Mouse (Mus musculus): ENCODE measurements around the gene Sec22a.

DNA sequence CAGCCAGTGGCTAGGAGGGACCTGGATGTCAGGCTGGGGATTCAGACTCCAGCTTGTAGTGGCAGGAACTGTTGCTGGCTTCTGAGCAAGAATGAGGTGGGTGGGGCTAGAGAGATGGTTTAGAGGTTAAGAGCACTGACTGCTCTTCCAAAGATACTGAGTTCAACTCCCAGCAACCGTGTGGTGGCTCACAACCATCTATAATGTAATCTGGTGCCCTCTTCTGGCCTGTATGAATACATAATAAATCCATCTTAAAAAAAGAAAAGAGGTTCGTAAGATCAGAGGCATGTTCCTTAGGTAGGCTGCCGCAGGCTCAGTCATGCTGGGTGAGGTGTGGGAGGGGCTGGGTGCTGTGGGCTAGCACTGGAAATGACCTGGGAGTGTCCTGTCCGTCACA lies 92.1 kb downstream of the Sec22a start:
- TF ChIP-seq RCOR1 (IDR thresholded peaks at IDR 0.05; ENCODE audit: low read depth, low read length) (no peak), EP300 (IDR thresholded peaks at IDR 0.05; ENCODE audit: low read depth in 1 of 2, low read length in 2 of 2) (no peak)

Measured in MEL (cell line).